Mouse (Mus musculus): ENCODE results near the gene Ovol1. TPM values are rescaled to one million over a fixed set of nuclear protein-coding genes. Genes with fewer than 3 reads are reported as not detected.

Ovol1 gene
- polyA plus RNA-seq, 1 experiment from 2014 or later: 0.22 TPM

GRCm38 (mm10) chr19:5601752-5602541, 41.5 kb upstream of the Ovol1 start, which contains the start of gene Rnaseh2c:
Rnaseh2c (plus strand) TSS chr19:5601873.
- Histone ChIP-seq H3K4me2 (peak within 1 kb of the TSS; percentile 98), H3K9ac (ENCODE audit: low read depth, low read length) (peak within 1 kb of the TSS; percentile 99), H3K36me3 (ENCODE audit: control insufficient read depth, insufficient read depth, low read length) (peaks cover 39% of the 10 kb centered on the region), H3K27me3 (replicated peaks; ENCODE audit: control insufficient read depth, insufficient read depth, low read length) (no peaks in the 10 kb centered on the region), H3K27ac (ENCODE audit: low read depth, low read length) (peak within 1 kb of the TSS; percentile 92), H3K9me3 (ENCODE audit: control insufficient read depth, low read length) (no peaks in the 10 kb centered on the region), H3K4me3 (ENCODE audit: low read depth, low read length) (peak within 1 kb of the TSS; percentile 98), H3K4me1 (replicated peaks; ENCODE audit: control insufficient read depth, insufficient read depth, low read length) (peaks cover 16% of the 10 kb centered on the region)
- DNase-seq (ENCODE audit: low spot score) (peak; percentile 78), ATAC-seq (replicated peaks; ENCODE audit: low FRiP score) (peak; percentile 88)
- under 1% methylated on average over 64 of the region's 64 CpGs for WGBS

- 68% methylated on average over 4 of the region's 4 CpGs for WGBS
- no peak for ATAC-seq (replicated peaks; ENCODE audit: low FRiP score)
These were observed 38.8 kb upstream of the Ovol1 start for GRCm38 (mm10) chr19:5599224-5599623.

GRCm38 (mm10) chr19:5591888-5592287, 31.4 kb upstream of the Ovol1 start:
- WGBS: 77% methylated on average over 6 of the region's 6 CpGs

More at GRCm38 (mm10) chr19:5599224-5599623, 38.8 kb upstream of the Ovol1 start:
- no peak overlapping the region for H3K27ac ChIP-seq (ENCODE audit: low read depth, low read length)
- H3K27me3 ChIP-seq (replicated peaks; ENCODE audit: control insufficient read depth, insufficient read depth, low read length): no peaks in the 10 kb centered on the region
- peaks cover 14% of the 10 kb centered on the region for H3K36me3 ChIP-seq (ENCODE audit: control insufficient read depth, insufficient read depth, low read length)
- no peaks in the 10 kb centered on the region for H3K9me3 ChIP-seq (ENCODE audit: control insufficient read depth, low read length)
- H3K9ac ChIP-seq (ENCODE audit: low read depth, low read length): no peak overlapping the region
- peaks cover 16% of the 10 kb centered on the region for H3K4me1 ChIP-seq (replicated peaks; ENCODE audit: control insufficient read depth, insufficient read depth, low read length)
- H3K4me2 ChIP-seq: no peak overlapping the region
- no peak overlapping the region for H3K4me3 ChIP-seq (ENCODE audit: low read depth, low read length)
- DNase-seq (ENCODE audit: low spot score): no peak

GRCm38 (mm10) chr19:5589159-5589558, 28.7 kb upstream of the Ovol1 start:
- WGBS: 74% methylated on average over 9 of the region's 9 CpGs
- Histone ChIP-seq H3K9ac (ENCODE audit: low read depth, low read length) (no peak overlapping the region), H3K4me1 (replicated peaks; ENCODE audit: control insufficient read depth, insufficient read depth, low read length) (no peaks in the 10 kb centered on the region), H3K27me3 (replicated peaks; ENCODE audit: control insufficient read depth, insufficient read depth, low read length) (no peaks in the 10 kb centered on the region), H3K36me3 (ENCODE audit: control insufficient read depth, insufficient read depth, low read length) (no peaks in the 10 kb centered on the region), H3K27ac (ENCODE audit: low read depth, low read length) (no peak overlapping the region), H3K9me3 (ENCODE audit: control insufficient read depth, low read length) (no peaks in the 10 kb centered on the region), H3K4me3 (ENCODE audit: low read depth, low read length) (no peak overlapping the region), H3K4me2 (no peak overlapping the region)
- DNase-seq (ENCODE audit: low spot score) (no peak), ATAC-seq (replicated peaks; ENCODE audit: low FRiP score) (no peak)

More at GRCm38 (mm10) chr19:5591888-5592287, 31.4 kb upstream of the Ovol1 start:
- Histone ChIP-seq H3K9ac (ENCODE audit: low read depth, low read length) (no peak overlapping the region), H3K4me1 (replicated peaks; ENCODE audit: control insufficient read depth, insufficient read depth, low read length) (no peaks in the 10 kb centered on the region), H3K9me3 (ENCODE audit: control insufficient read depth, low read length) (no peaks in the 10 kb centered on the region), H3K36me3 (ENCODE audit: control insufficient read depth, insufficient read depth, low read length) (no peaks in the 10 kb centered on the region), H3K27ac (ENCODE audit: low read depth, low read length) (no peak overlapping the region), H3K4me2 (no peak overlapping the region), H3K27me3 (replicated peaks; ENCODE audit: control insufficient read depth, insufficient read depth, low read length) (no peaks in the 10 kb centered on the region), H3K4me3 (ENCODE audit: low read depth, low read length) (no peak overlapping the region)
- DNase-seq (ENCODE audit: low spot score): no peak
- ATAC-seq (replicated peaks; ENCODE audit: low FRiP score): no peak

- WGBS: 84% methylated on average over 2 of the region's 2 CpGs
- no peak for DNase-seq (ENCODE audit: low spot score)
These were observed 21.5 kb upstream of the Ovol1 start for GRCm38 (mm10) chr19:5581995-5582394.

GRCm38 (mm10) chr19:5580776-5581175, 20.3 kb upstream of the Ovol1 start:
- no peak overlapping the region for H3K9ac ChIP-seq (ENCODE audit: low read depth, low read length)
- DNase-seq (ENCODE audit: low spot score) (no peak), ATAC-seq (replicated peaks; ENCODE audit: low FRiP score) (no peak)
- no peaks in the 10 kb centered on the region for H3K9me3 ChIP-seq (ENCODE audit: control insufficient read depth, low read length)
- H3K27me3 ChIP-seq (replicated peaks; ENCODE audit: control insufficient read depth, insufficient read depth, low read length): no peaks in the 10 kb centered on the region
- no peaks in the 10 kb centered on the region for H3K36me3 ChIP-seq (ENCODE audit: control insufficient read depth, insufficient read depth, low read length)
- H3K4me2 ChIP-seq: no peak overlapping the region
- H3K27ac ChIP-seq (ENCODE audit: low read depth, low read length): no peak overlapping the region
- H3K4me1 ChIP-seq (replicated peaks; ENCODE audit: control insufficient read depth, insufficient read depth, low read length): no peaks in the 10 kb centered on the region
- 81% methylated on average over 6 of the region's 6 CpGs for WGBS
- H3K4me3 ChIP-seq (ENCODE audit: low read depth, low read length): no peak overlapping the region

More at GRCm38 (mm10) chr19:5581995-5582394, 21.5 kb upstream of the Ovol1 start:
- Histone ChIP-seq H3K36me3 (ENCODE audit: control insufficient read depth, insufficient read depth, low read length) (no peaks in the 10 kb centered on the region), H3K27ac (ENCODE audit: low read depth, low read length) (no peak overlapping the region), H3K4me3 (ENCODE audit: low read depth, low read length) (no peak overlapping the region), H3K27me3 (replicated peaks; ENCODE audit: control insufficient read depth, insufficient read depth, low read length) (no peaks in the 10 kb centered on the region), H3K9ac (ENCODE audit: low read depth, low read length) (no peak overlapping the region), H3K4me1 (replicated peaks; ENCODE audit: control insufficient read depth, insufficient read depth, low read length) (no peaks in the 10 kb centered on the region), H3K9me3 (ENCODE audit: control insufficient read depth, low read length) (no peaks in the 10 kb centered on the region), H3K4me2 (no peak overlapping the region)
- no peak for ATAC-seq (replicated peaks; ENCODE audit: low FRiP score)

GRCm38 (mm10) chr19:5579971-5580370, 19.5 kb upstream of the Ovol1 start:
- Histone ChIP-seq H3K9ac (ENCODE audit: low read depth, low read length) (no peak overlapping the region), H3K4me2 (no peak overlapping the region), H3K27me3 (replicated peaks; ENCODE audit: control insufficient read depth, insufficient read depth, low read length) (no peaks in the 10 kb centered on the region), H3K9me3 (ENCODE audit: control insufficient read depth, low read length) (no peaks in the 10 kb centered on the region), H3K4me3 (ENCODE audit: low read depth, low read length) (no peak overlapping the region), H3K27ac (ENCODE audit: low read depth, low read length) (no peak overlapping the region), H3K4me1 (replicated peaks; ENCODE audit: control insufficient read depth, insufficient read depth, low read length) (no peaks in the 10 kb centered on the region), H3K36me3 (ENCODE audit: control insufficient read depth, insufficient read depth, low read length) (no peaks in the 10 kb centered on the region)
- DNase-seq (ENCODE audit: low spot score): no peak
- 67% methylated on average over 4 of the region's 4 CpGs for WGBS
- ATAC-seq (replicated peaks; ENCODE audit: low FRiP score): no peak

- H3K4me2 ChIP-seq: no peak overlapping the region
- DNase-seq (ENCODE audit: low spot score): no peak
- ATAC-seq (replicated peaks; ENCODE audit: low FRiP score): no peak
These were observed 14.9 kb upstream of the Ovol1 start for GRCm38 (mm10) chr19:5575336-5575735.

More at GRCm38 (mm10) chr19:5575336-5575735, 14.9 kb upstream of the Ovol1 start:
- H3K27ac ChIP-seq (ENCODE audit: low read depth, low read length): no peak overlapping the region
- no peaks in the 10 kb centered on the region for H3K27me3 ChIP-seq (replicated peaks; ENCODE audit: control insufficient read depth, insufficient read depth, low read length)
- no peaks in the 10 kb centered on the region for H3K4me1 ChIP-seq (replicated peaks; ENCODE audit: control insufficient read depth, insufficient read depth, low read length)
- WGBS: 90% methylated on average over 1 of the region's 1 CpGs
- no peaks in the 10 kb centered on the region for H3K36me3 ChIP-seq (ENCODE audit: control insufficient read depth, insufficient read depth, low read length)
- no peaks in the 10 kb centered on the region for H3K9me3 ChIP-seq (ENCODE audit: control insufficient read depth, low read length)
- H3K9ac ChIP-seq (ENCODE audit: low read depth, low read length): no peak overlapping the region
- H3K4me3 ChIP-seq (ENCODE audit: low read depth, low read length): no peak overlapping the region

All from liver, embryonic 11.5 days (tissue).